Mouse (Mus musculus) gastrocnemius, postnatal 4 days (tissue): ENCODE data around the gene Slc25a39. TPM values are rescaled to one million over a fixed set of nuclear protein-coding genes. Genes with fewer than 3 reads are reported as not detected.

ENCODE experiments used
- DNase-seq, 2 experiments: peaks; one replicate each; pipeline ENCODE4 v3.0.0; 2021 to 2022; ENCODE audit warnings: low spot score in 2 of 2, mixed read lengths in 2 of 2
- total RNA-seq, 2 experiments: library from RNA; stranded (reverse); gene quantifications; 2 replicates each; pipeline ENCODE4 v1.2.3; 2021

The Slc25a39 gene
- total RNA-seq, 2 experiments from 2014 or later, result 54.5 to 66.3 TPM

DNA sequence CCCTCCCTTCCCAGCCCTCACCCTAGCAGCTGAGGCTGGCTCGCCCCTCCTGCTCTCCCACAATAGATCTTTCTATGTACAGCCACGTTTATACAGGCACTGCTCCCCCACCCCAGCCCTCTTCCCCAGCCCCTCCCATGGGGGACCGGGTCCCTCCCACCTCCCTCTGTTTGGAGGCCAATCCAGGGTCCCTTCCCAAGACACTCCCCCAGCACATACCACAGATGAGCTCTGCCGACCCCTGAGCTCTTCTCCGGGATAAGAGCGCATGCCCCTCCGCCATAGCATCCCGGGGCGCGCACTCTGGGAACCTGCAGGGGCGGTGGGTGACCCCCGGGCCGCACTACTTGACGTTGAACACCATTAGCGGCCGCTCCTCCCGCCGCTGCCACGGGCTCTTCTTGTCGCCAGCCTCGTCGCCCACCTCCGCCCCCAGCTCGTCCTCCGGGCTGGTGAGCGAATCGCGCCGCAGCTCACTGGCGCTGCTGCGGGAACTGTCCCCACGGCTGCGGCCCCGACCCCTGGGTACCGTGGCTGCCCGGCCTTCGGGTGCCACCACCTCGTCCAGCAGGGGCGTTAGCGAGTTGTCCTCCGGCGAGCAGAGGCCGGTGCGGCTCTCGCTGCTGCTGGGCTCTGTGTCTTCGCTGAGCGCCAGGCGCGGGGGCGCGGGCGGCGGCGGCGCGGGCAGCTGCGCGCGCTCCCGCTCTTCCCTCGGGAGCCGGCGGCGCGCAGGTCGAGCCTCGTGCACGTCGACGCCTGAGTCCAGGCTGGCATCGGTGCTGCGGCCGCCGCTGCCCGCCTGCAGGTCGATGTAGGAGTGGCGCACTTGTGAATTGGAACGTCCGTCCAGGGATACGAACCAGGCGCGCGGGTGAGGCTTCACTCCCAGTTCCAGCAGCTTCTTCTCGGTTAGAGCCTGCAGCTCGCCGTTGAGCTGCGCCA lies 29.6 kb upstream of the Slc25a39 start:
- DNase-seq, result peak; percentile 68 to 82

DNA sequence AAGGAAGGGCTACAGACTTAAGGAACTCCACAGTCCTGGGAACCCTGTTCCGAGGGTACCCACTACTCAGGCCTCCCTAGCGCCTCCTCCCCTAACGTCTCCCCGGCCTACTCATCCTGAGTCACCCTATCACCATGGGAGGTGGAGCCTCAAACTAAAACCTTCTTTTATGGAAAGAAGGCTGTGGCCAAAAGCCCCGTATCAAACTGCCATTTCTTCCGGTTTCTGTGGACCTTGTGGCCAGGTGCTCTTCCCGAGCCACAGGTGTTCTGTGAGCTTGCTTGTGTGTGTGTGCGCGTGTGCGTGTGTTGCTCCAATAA lies 28.7 kb upstream of the Slc25a39 start:
- no peak for DNase-seq

DNA sequence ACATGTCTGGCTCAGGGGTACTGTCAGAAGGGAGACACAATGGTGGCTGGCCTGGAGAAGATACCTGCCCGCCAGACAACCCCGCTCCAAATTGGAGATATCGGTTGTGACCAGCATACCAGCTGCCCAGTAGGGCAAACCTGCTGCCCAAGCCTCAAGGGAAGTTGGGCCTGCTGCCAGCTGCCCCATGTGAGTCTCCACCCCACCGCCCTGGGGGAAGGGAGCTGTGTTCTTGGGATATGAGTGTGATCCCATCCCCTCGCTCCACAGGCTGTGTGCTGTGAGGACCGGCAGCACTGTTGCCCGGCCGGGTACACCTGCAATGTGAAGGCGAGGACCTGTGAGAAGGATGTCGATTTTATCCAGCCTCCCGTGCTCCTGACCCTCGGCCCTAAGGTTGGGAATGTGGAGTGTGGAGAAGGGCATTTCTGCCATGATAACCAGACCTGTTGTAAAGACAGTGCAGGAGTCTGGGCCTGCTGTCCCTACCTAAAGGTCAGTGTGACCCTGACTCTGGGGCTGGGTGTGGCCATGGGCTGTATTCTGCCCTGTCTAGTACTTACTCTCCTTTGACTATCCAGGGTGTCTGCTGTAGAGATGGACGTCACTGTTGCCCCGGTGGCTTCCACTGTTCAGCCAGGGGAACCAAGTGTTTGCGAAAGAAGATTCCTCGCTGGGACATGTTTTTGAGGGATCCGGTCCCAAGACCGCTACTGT lies 28.2 kb upstream of the Slc25a39 start:
- DNase-seq, result peak in 1 of 2 experiments; percentile 39

DNA sequence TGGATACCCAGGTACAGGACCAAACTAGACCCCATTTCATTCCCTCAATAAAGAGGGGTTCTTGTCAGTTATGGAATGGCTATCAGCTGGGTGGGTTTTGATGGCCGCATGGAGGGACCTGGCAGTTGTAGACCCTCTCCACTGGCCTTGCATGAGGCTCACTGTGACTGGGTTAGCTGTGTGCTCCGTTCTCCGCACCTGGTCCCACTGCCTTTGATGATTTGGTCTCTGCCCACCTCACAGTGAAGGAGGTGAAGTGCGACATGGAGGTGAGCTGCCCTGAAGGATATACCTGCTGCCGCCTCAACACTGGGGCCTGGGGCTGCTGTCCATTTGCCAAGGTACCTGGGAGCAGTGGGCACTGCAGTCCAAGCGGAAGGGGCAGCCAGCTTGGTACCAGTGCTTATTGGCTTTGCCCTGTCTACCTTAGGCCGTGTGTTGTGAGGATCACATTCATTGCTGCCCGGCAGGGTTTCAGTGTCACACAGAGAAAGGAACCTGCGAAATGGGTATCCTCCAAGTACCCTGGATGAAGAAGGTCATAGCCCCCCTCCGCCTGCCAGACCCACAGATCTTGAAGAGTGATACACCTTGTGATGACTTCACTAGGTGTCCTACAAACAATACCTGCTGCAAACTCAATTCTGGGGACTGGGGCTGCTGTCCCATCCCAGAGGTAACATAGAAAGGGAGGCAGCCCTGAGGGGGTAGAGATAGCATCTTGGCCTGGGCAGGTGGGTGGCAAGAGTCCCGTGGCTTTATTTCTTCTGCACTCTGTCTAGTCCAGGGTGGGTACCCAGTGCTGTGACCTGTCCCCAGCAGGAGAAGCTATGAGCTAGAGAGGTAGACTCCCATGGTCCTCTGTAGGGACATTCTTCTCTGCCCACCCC lies 27.3 kb upstream of the Slc25a39 start:
- no peak for DNase-seq

DNA sequence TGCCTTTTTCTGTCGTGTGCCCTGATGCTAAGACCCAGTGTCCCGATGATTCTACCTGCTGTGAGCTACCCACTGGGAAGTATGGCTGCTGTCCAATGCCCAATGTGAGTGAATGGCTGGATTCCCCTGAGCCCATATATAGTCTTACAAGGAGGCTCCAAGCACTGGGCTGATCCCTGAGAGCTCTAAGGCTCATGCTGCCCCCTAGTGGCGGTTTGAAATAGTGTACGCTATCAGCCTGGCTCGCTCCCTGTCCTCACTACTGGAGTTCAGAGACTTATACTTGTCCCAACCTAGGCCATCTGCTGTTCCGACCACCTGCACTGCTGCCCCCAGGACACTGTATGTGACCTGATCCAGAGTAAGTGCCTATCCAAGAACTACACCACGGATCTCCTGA lies 26.7 kb upstream of the Slc25a39 start:
- DNase-seq, result peak; percentile 82 to 88

DNA sequence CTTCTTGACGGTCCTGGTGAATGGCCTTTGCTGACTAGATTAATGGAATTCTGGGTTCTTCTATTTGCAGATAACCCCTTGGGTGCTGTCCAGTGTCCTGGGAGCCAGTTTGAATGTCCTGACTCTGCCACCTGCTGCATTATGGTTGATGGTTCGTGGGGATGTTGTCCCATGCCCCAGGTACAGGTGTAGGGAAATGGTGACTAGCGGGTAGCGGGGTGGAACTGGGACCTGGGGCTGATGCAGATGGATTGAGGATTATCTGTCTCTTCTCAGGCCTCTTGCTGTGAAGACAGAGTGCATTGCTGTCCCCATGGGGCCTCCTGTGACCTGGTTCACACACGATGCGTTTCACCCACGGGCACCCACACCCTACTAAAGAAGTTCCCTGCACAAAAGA lies 26.1 kb upstream of the Slc25a39 start:
- no peak for DNase-seq

DNA sequence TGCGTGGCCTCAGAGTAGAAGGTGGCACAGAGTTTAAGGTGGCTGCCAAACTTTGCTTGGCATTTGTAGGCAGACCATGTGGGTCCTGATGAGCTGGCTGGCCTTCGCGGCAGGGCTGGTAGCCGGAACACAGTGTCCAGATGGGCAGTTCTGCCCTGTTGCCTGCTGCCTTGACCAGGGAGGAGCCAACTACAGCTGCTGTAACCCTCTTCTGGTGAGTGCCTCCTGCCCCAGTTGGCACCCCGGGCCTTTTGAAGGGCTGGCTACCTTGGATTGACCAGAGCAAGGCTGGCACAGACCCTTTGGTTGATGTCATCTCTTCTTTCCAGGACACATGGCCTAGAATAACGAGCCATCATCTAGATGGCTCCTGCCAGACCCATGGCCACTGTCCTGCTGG lies 25.1 kb upstream of the Slc25a39 start:
- peak in 1 of 2 experiments; percentile 66 for DNase-seq

DNA sequence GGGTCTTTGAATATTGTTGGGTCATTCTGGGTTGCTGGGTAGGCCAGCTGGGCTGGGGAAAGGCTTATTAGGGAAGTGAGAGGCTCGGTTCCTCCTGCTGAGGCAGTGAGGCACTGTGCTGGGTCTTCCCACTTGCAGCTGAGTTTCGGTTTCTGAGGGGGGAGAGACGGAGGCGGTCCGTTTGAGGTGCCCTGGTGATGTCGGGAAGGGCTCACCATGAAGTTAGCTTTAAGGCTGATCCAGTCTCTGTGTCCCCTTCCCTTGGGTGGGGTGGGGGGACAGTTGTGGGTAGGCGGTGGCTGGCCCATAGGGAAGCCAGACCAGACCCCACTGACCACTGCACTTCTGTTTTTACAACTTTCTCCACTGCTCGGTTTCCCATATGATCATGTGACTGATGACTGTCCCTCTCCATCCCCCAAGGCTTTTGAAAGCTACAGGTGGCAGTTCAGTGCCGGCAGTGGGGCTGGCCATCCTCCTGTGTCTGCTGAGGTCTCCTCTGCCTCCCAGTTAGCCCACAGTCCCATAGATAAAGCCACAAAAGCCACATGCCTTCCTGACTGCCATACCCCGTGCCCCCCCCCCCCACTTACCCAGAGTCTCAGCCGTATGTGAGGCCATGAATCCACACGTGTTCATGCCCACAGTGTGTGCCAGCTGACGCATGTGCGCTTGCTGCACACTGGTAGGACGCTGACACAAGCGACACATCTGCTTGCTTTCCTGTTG lies 24.5 kb upstream of the Slc25a39 start:
- no peak for DNase-seq

DNA sequence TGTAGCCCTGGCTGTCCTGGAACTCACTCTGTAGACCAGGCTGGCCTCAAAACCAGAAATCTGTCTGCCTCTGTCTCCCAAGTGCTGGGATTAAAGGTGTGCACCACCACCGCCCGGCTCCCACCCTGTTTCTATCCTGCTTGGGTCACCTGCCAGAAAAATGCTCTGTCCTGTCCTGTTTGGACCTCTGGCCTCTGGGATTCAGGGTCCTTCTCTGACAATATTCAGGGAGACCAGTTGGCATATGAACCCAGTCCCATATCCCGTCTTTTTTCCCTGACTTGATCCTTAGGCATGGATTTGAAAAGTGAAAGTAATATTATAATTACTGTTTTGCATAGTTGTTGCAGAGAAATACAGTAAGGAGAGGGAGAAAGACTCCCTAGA lies 24.0 kb upstream of the Slc25a39 start:
- DNase-seq, result no peak

DNA sequence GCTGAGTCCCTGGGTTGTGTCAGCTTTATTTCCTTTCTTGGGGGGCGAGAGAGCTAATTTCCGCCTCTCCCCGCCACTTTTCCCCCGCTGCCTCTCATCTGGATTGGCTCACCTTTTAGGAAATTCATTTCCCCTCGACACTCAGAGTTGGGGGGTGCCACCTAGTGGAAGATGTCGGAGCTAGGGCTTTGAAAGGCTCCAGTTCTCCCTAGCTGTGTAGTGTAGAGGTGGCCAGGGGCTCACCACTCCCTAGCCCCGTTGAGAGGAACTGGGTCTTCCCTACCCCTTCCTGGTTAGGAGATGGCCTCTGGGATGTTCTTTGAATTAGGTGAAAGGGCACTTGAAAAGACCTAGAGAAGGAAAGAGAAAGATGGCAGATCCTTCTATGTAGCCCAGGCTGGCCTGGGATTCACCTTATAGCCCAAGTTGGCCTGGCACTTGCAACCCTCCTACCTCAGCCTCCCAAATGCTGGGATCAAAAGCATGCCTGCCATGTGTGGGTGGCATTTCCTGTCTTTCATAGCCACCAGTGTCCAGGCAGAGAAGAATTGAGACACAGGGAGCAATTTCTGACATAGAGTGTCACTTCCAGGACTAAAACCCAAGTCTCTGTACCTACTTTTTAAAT lies 23.4 kb upstream of the Slc25a39 start:
- DNase-seq, result peak in 1 of 2 experiments; percentile 81

DNA sequence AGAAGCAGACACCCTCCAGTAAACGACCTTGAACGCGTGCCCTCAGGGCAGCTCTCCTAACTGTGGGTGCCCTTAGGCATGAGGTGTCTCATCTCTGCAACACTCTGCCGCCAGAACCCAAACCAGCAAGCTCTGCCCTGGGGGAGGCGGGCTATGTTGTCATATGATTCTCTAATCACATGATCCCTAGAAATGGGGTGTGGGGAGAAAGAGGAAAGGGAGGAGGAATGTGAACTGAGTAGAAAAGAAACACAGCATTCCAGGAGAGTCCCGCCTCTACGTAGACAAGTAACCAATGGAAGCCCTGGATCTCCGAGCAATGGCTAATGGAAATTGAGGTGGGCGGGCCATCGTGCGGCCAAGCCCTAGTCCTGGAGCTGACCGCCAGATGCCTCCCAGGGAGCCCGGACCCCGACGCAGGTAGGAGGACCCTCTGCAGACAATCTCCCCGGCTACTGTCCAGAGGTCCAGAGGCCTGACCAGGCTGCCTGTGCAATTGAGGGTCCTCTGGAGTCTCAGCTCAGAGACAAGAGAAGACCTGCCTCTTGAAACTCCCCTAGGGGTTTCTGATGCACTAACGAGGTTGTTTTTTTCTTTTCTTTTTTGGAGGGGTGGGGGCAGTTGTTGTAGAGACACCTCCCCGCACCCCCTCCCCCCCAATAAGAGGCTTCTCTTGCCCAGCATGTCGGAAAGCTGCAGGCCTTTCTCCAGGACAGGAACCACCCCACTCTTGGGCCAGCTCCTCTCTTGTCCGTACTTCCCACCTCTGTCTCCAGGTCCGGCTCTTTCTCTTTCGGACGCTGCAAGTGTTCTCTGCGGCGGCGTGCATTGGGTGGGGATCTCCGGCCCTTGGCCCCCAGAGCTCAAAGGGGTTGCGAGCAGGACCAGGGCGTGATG lies 22.6 kb upstream of the Slc25a39 start, which contains the start of gene Grn:
Gene Grn, plus strand, starts transcription at position 195 of the 897 bp plus-strand sequence.
- DNase-seq, result peak; percentile 69 to 86

DNA sequence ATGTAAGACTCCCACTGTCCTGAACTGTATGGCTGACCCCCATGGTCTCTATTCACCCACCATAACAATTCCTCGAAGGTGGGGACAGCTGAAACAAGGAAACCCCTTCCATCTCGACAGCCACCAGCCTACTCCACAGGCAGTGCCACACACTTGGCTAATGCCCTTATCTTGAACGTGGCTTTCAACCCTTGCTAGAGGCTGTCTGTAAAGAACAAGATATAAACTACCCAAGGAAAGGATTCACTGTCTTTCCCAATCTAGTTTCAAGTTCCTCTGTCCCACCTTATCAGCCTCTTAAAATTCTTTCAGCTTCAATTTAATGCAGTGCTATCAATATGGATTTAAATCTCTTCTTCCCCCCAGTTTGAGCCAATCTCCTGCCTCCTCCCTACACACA lies 21.8 kb upstream of the Slc25a39 start:
- DNase-seq, result no peak

DNA sequence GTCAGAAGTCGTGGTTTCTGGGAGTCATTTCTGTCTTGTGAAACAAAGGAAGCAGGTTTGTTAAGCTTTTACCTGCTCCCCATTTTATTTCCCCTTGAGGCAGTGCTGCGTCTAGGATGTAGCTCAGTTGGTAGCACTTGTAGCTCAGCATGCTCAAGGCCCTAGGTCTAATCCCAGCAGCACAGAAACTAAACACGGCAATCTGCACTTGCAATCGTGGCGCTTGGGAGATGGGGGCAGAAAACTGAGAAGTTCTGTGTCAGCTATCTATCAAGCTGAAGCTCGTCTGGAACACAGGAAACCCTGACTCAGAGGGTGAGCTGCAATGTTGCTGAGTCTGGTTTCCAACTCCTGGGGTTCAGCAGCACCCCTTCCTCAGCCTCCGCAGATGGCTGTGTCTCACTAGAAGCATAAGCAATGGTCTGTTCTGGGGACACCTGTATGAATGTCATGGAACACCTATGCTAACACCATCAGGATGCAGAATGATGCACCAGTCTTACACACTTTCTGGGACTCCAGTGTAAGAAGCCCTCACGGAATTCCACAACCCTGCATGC lies 21.3 kb upstream of the Slc25a39 start:
- no peak for DNase-seq

DNA sequence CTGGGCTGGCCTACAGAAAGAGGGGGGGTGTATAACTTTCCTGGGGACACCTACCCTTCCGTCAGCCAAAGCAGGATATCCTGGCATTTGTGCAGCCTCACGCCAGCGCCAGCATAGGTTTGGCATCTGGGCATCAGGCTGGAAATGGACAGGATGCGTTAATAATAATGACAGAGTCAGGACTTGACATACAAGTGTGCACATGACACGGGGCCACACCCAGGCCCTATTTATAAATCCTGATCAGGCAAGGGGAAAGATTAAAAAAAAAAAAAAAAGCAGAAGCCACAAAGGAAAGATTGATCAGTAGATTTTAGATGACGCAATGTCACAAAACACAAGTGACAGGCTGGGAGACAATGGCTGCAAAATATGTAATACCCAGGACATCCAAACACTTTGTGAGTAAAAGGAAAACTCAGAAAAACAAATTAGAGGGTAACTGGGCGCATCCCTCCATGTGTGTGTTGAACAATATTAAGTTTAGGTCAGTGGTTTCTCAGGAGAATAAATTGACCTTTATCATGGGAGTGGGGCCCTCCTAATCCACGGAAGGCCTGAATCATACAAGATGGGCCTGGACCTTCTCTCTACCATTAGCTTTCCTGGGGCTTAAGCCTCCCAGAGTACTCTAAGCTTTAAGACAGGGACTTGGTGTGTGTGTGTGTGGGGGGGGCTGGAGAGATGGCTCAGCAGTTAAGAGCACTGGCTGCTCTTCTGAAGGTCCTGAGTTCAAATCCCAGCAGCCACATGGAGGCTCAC lies 18.0 kb upstream of the Slc25a39 start:
- no peak for DNase-seq

DNA sequence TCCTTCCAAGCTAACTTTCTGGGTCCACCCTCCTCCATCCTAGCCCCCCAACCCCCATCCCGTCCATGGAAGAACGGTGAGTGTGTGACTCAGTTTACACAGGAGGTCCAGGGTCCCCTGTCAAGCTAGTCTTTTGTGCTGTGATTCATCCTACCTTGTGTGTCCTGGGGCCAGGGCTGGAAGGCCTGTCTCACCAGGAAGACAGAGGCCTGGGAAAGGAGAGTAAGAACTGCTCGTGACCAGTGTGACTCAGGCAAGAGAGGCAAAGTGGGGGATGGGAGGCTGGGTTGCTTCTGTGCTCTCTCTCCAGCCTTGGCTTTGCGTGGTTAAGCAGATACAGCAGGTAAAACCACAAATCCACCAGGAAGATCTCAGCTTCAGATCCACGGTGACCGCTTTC lies 16.9 kb upstream of the Slc25a39 start:
- DNase-seq, result no peak

DNA sequence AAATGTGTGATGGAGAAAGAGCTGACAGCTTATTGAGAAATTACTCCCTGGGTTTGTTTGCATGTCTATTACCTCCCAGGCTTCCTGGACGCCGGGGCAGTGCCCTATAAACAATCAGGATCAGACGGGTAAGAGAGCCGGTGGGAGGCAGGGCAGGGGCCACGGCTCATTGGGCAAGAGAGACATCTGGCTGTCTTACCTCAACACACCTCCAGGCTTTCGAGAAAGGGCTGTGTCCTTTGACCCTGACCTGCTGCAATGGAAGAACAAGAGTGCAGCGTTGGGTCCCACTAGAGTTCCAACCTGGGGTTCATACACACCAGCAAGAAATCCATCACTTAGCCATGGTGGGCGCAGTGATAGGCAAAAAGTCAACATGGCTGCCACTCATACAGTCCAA lies 13.8 kb upstream of the Slc25a39 start:
- no peak for DNase-seq

DNA sequence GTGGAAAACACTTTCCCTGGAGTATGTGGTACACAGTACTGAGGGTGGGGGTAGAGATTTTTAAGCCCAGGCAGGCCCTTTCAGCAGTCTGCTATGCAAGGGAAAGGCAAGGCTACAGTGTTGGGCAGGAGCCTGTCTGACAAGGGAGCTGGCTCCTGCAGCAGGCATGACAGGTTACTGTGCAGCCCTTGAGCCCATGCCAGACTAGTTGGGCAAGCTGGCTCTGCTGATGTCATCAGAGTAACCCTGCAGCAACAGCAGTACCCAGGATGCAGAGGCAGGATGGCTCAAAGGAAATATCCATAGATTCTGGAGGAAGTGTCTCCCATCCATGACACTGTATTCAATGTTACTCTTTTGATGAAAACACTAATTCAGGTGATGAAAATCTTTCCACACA lies 11.1 kb upstream of the Slc25a39 start:
- DNase-seq, result no peak

DNA sequence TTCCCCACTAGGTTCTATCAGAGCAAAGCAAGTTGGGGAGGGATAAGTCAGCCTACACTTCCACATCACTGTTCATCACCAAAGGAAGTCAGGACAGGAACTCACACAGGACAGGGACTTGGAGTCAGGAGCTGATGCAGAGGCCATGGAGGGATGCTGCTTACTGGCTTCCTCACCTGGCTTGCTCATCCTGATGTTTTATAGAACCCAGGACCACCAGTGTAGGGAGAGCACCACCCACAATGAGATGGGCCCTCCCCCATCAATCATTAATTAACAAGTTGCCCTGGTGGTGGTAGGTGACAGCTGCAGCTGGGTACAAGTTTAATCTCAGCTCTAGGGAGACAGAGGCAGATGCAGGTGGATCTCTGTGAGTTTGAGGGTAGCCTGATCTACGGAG lies 9.4 kb upstream of the Slc25a39 start:
- DNase-seq, result no peak
